Mouse (Mus musculus): ENCODE results near the gene Fbxo6.

DNA sequence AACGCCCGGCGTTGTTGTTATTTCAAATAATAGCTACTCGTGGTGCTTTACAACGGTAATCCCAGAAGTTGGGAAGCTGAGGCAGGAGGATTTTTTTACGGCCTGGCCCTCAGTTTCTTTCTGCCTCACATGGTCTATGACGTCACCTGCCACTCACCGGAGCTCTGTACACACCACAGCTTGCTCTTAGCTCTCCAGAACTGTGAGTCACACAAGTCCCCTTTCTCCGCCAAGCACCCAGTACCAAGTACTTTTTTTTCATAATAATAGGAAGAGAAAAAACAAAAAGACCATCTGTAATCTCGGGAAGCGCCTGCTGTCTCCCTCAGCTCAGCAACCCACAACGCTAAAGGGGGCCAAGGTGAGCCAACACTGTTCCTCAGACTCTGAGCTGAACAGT lies 29.5 kb upstream of the Fbxo6 start:
- TF ChIP-seq CTCF (IDR thresholded peaks at IDR 0.05; ENCODE audit: low read depth): no peak
- TF ChIP-seq EP300 (IDR thresholded peaks at IDR 0.05; ENCODE audit: low read depth): no peak
